Mouse (Mus musculus): ENCODE data around the gene Serinc2.

GRCm38 (mm10) chr4:130279105-130279504 lies at the start of gene Serinc2:
- TF ChIP-seq CTCF (IDR thresholded peaks at IDR 0.05; ENCODE audit: extremely low read depth, insufficient read depth, low read length) (no peak), POLR2A (IDR thresholded peaks at IDR 0.05; ENCODE audit: extremely low read depth, insufficient read depth, low read length) (no peak)
